Comparison of ENCODE assay signal across 20 mouse cellular contexts in genomic region chr17:26970221-26970620, GRCm38 (mm10).
"Had no signal": no experiment of that assay in that cellular context is flagged by ENCODE, and none has a peak within 500 bp of the region (broad histone marks: within the 10 kb centered on the region; RNA-seq: fewer than 3 reads in every experiment).

No protein-coding gene starts in this region.

- H3K4me2 ChIP-seq: intestine, embryonic 15.5 days; kidney, embryonic 15.5 days; limb, embryonic 15.5 days; liver, embryonic 11.5 days; lung, embryonic 14.5 days; midbrain, embryonic 11.5 days had no signal

- H3K9ac ChIP-seq: kidney, embryonic 15.5 days; limb, embryonic 15.5 days; liver, embryonic 14.5 days; liver, postnatal 0 days had no signal

- H3K27me3 ChIP-seq: intestine, embryonic 15.5 days; kidney, embryonic 15.5 days; limb, embryonic 15.5 days had no signal

- H3K9me3 ChIP-seq: intestine, embryonic 15.5 days; kidney, embryonic 15.5 days; limb, embryonic 15.5 days had no signal

- DNase-seq: kidney, adult 11 months; kidney, adult 8-10 months; kidney, postnatal 14 days; kidney, postnatal 4 days; layer of hippocampus, postnatal 36 days; liver, postnatal 0 days; lung, embryonic 14.5 days; midbrain, embryonic 14.5 days; right cerebral cortex, postnatal 4 days; thymus, adult 18-20 months; thymus, postnatal 4 days had no signal

- ATAC-seq: intestine, embryonic 15.5 days; liver, postnatal 0 days; lung, postnatal 0 days had no signal

- H3K27ac ChIP-seq: intestine, embryonic 15.5 days; kidney, embryonic 15.5 days; limb, embryonic 15.5 days; liver, embryonic 14.5 days; macrophage; stomach, postnatal 0 days had no signal

- H3K4me3 ChIP-seq: intestine, embryonic 15.5 days; kidney, embryonic 15.5 days; limb, embryonic 15.5 days had no signal
